Mouse (Mus musculus) urinary bladder, postnatal 4 days (tissue): ENCODE results near the gene Zdhhc8.
"Not testable (repeated sequence)": the region's sequence is repeated elsewhere in the genome, so short reads cannot be mapped to it uniquely, and the experiment has no call there.

Experiments used
- DNase-seq, 2 experiments: peaks; one replicate each; pipeline ENCODE4 v3.0.0; 2021 to 2022; ENCODE audit warnings: low spot score in 2 of 2

Zdhhc8 gene

GRCm38 (mm10) chr16:18197881-18198280 is 37.1 kb downstream of the Zdhhc8 start:
- DNase-seq: no peak

- not testable (repeated sequence) for DNase-seq
Measured at GRCm38 (mm10) chr16:18195561-18195960, 39.4 kb downstream of the Zdhhc8 start.

GRCm38 (mm10) chr16:18195068-18195467 is 39.9 kb downstream of the Zdhhc8 start:
- DNase-seq: no peak

- DNase-seq: no peak
Measured at GRCm38 (mm10) chr16:18194208-18194985, 40.5 kb downstream of the Zdhhc8 start.

- DNase-seq: no peak
Measured at GRCm38 (mm10) chr16:18191006-18191405, 43.9 kb downstream of the Zdhhc8 start.

- DNase-seq: no peak
Measured at GRCm38 (mm10) chr16:18187221-18187620, 47.7 kb downstream of the Zdhhc8 start.

- DNase-seq: no peak
Measured at GRCm38 (mm10) chr16:18186798-18187197, 48.1 kb downstream of the Zdhhc8 start.

GRCm38 (mm10) chr16:18185715-18186449 is 49.1 kb downstream of the Zdhhc8 start:
- no peak for DNase-seq

- no peak for DNase-seq
Measured at GRCm38 (mm10) chr16:18182766-18183165, 52.2 kb downstream of the Zdhhc8 start.

GRCm38 (mm10) chr16:18181398-18181797 is 53.5 kb downstream of the Zdhhc8 start:
- no peak for DNase-seq

GRCm38 (mm10) chr16:18179591-18179990 is 55.3 kb downstream of the Zdhhc8 start:
- no peak for DNase-seq

- no peak for DNase-seq
Measured at GRCm38 (mm10) chr16:18176758-18177157, 58.2 kb downstream of the Zdhhc8 start.

GRCm38 (mm10) chr16:18175817-18176541 is 59.0 kb downstream of the Zdhhc8 start:
- no peak for DNase-seq

GRCm38 (mm10) chr16:18173788-18174187 is 61.1 kb downstream of the Zdhhc8 start:
- no peak for DNase-seq

- no peak for DNase-seq
Measured at GRCm38 (mm10) chr16:18173231-18173630, 61.7 kb downstream of the Zdhhc8 start.

- peak; percentile 48 to 87 for DNase-seq
Measured at GRCm38 (mm10) chr16:18172266-18172855, 62.6 kb downstream of the Zdhhc8 start.
